In genomic region chr9:91377873-91378150, GRCm38 (mm10) we compare ENCODE assay signal across 12 mouse cellular contexts. TPM values are rescaled to one million over a fixed set of nuclear protein-coding genes. Genes with fewer than 3 reads are reported as not detected.
DNase-seq lines count a peak whose midpoint lies in the region; ATAC-seq and TF ChIP-seq lines count a peak whose summit lies in the region.
"Had no signal": no experiment of that assay in that cellular context is flagged by ENCODE, and none has a peak within 500 bp of the region (broad histone marks: within the 10 kb centered on the region; RNA-seq: fewer than 3 reads in every experiment).

No protein-coding gene starts in this region.

- under 1% methylated on average over 16 of the region's 16 CpGs for WGBS in embryonic facial prominence, embryonic 14.5 days
- 2% methylated on average over 16 of the region's 16 CpGs for WGBS in hindbrain, postnatal 0 days
- WGBS in olfactory bulb, adult 2 months: under 1% methylated on average over 16 of the region's 16 CpGs

- no peaks in the 10 kb centered on the region for H3K36me3 ChIP-seq in embryonic facial prominence, embryonic 14.5 days (ENCODE audit: control insufficient read depth, insufficient read depth, low read length)
- no peaks in the 10 kb centered on the region for H3K36me3 ChIP-seq in hindbrain, postnatal 0 days (ENCODE audit: insufficient read depth, low read length)

- TF ChIP-seq CTCF in hindbrain, postnatal 0 days (IDR thresholded peaks at IDR 0.05; ENCODE audit: low read depth): no peak
- no peak for TF ChIP-seq CTCF in olfactory bulb, adult 2 months (IDR thresholded peaks at IDR 0.05; ENCODE audit: insufficient read depth, low read depth, low read length)

- peak overlapping the region; percentile 8; the same call in 1 of the 2 replicates for H3K4me3 ChIP-seq in embryonic facial prominence, embryonic 14.5 days (ENCODE audit: low read depth, low read length)
- peak overlapping the region; percentile 47 for H3K4me3 ChIP-seq in hindbrain, postnatal 0 days (ENCODE audit: low read length)
- peak overlapping the region; percentile 31; the same call in 1 of the 2 replicates for H3K4me3 ChIP-seq in olfactory bulb, adult 2 months (ENCODE audit: insufficient read depth, low read depth, low read length)

- no peak for ATAC-seq in embryonic facial prominence, embryonic 14.5 days (ENCODE audit: low read depth)
- ATAC-seq in hindbrain, postnatal 0 days: peak; percentile 61

- H3K27me3 ChIP-seq in embryonic facial prominence, embryonic 14.5 days (replicated peaks; ENCODE audit: control insufficient read depth, insufficient read depth, low read length): peaks cover 100% of the 10 kb centered on the region
- peaks cover 27% of the 10 kb centered on the region for H3K27me3 ChIP-seq in hindbrain, postnatal 0 days (ENCODE audit: insufficient read depth, low read length)

- H3K4me1 ChIP-seq in embryonic facial prominence, embryonic 14.5 days (ENCODE audit: control insufficient read depth, insufficient read depth, low read length): peaks cover 7% of the 10 kb centered on the region; the same call in 1 of the 2 replicates
- peaks cover 7% of the 10 kb centered on the region; the same call in 1 of the 2 replicates for H3K4me1 ChIP-seq in hindbrain, postnatal 0 days (ENCODE audit: insufficient read depth, low read length)
- H3K4me1 ChIP-seq in olfactory bulb, adult 2 months (ENCODE audit: control insufficient read depth, insufficient read depth, low read length): peaks cover 16% of the 10 kb centered on the region

- H3K9ac ChIP-seq in embryonic facial prominence, embryonic 14.5 days (ENCODE audit: low read depth, low read length): no peak overlapping the region
- H3K9ac ChIP-seq in hindbrain, postnatal 0 days (replicated peaks; ENCODE audit: low read length): peak overlapping the region; percentile 82

- no peak overlapping the region; the same call in 1 of the 2 replicates for H3K27ac ChIP-seq in embryonic facial prominence, embryonic 14.5 days (replicated peaks; ENCODE audit: low read depth, low read length)
- peak overlapping the region; percentile 98 for H3K27ac ChIP-seq in hindbrain, postnatal 0 days
- peak overlapping the region; percentile 52 for H3K27ac ChIP-seq in olfactory bulb, adult 2 months (ENCODE audit: insufficient read depth, low read depth, low read length)

- peak overlapping the region; percentile 36; the same call in 1 of the 2 replicates for H3K4me2 ChIP-seq in embryonic facial prominence, embryonic 14.5 days (ENCODE audit: low read depth, low read length)
- H3K4me2 ChIP-seq in hindbrain, postnatal 0 days (ENCODE audit: low read depth, low read length): peak overlapping the region; percentile 65

- H3K9me3 ChIP-seq in embryonic facial prominence, embryonic 14.5 days (ENCODE audit: control insufficient read depth, low read length): no peaks in the 10 kb centered on the region
- no peaks in the 10 kb centered on the region for H3K9me3 ChIP-seq in hindbrain, postnatal 0 days (ENCODE audit: low read length)

- DNase-seq in embryo, embryonic 10 days (ENCODE audit: low spot score): peak; percentile 74
- DNase-seq in embryo, embryonic 9.5 days (ENCODE audit: extremely low spot score): no peak
- no peak for DNase-seq in embryonic facial prominence, embryonic 14.5 days (ENCODE audit: low spot score)
- peak; percentile 89 for DNase-seq in hindbrain, postnatal 0 days (ENCODE audit: low spot score)
- no peak for DNase-seq in heart, adult 8-10 months (ENCODE audit: low spot score)
- no peak for DNase-seq in gastrocnemius, adult 18-20 months (ENCODE audit: low spot score)
- DNase-seq in urinary bladder, postnatal 14 days (ENCODE audit: low spot score): no peak
- DNase-seq: adrenal gland, adult 2 months; lung, adult 18-20 months had no signal

- TF ChIP-seq POLR2A in olfactory bulb, adult 2 months (IDR thresholded peaks at IDR 0.05; ENCODE audit: insufficient read depth, low read depth, low read length): no peak

RNA-seq across cellular contexts. Expression of gene Zic1, which starts 12.2 kb away (rescaled TPM):
- polyA plus RNA-seq in embryonic facial prominence, embryonic 14.5 days (2014; fragmentation: Nextera tagmentation; extraction: Ambion mirVana): 2.7 and 2.8 TPM in 2 replicates
- total RNA-seq in hindbrain, postnatal 0 days (2014; rRNA removed): 281 and 342 TPM in 2 replicates
- polyA plus RNA-seq in hindbrain, postnatal 0 days (2015; fragmentation: Nextera tagmentation; extraction: Ambion mirVana): 19.7 and 21.5 TPM in 2 replicates
- polyA plus RNA-seq in olfactory bulb, adult 2 months (2012; ENCODE audit: insufficient read depth, insufficient read length, low replicate concordance, missing spikeins): not detected in 2 replicates
- under 1 TPM in 1 of 4 experiments, not detected in 3; 0.06 TPM for total RNA-seq in heart, adult 8-10 months (2022)
- total RNA-seq in gastrocnemius, adult 18-20 months (2021): 1 to 10 TPM; 1.8 to 3.3 TPM
- total RNA-seq: adrenal gland, adult 2 months; MEL had no signal
- polyA plus RNA-seq: gonadal fat pad, adult 2 months had no signal

RNA-seq across cellular contexts. Expression of gene Zic4, which starts 15.6 kb away (rescaled TPM):
- 7.6 and 9.7 TPM in 2 replicates for polyA plus RNA-seq in embryonic facial prominence, embryonic 14.5 days (2014; fragmentation: Nextera tagmentation; extraction: Ambion mirVana)
- 107 and 144 TPM in 2 replicates for total RNA-seq in hindbrain, postnatal 0 days (2014; rRNA removed)
- 51.0 and 58.2 TPM in 2 replicates for polyA plus RNA-seq in hindbrain, postnatal 0 days (2015; fragmentation: Nextera tagmentation; extraction: Ambion mirVana)
- not detected in 2 replicates for polyA plus RNA-seq in olfactory bulb, adult 2 months (2012; ENCODE audit: insufficient read depth, insufficient read length, low replicate concordance, missing spikeins)
- not detected for total RNA-seq in heart, adult 8-10 months (2022)
- under 1 TPM in 1 of 2 experiments, not detected in 1; 0.17 TPM for total RNA-seq in gastrocnemius, adult 18-20 months (2021)
- total RNA-seq: adrenal gland, adult 2 months; MEL had no signal
- polyA plus RNA-seq: adrenal gland, adult 2 months; gonadal fat pad, adult 2 months had no signal

Comparison
In these comparisons a context has a peak if more than half of its experiments do, and no peak if none do; other contexts are left out.
1. DNase-seq: peak in embryo, embryonic 10 days (single experiment) and hindbrain, postnatal 0 days (single experiment); none in embryo, embryonic 9.5 days (single experiment), embryonic facial prominence, embryonic 14.5 days (single experiment), heart, adult 8-10 months (single experiment), gastrocnemius, adult 18-20 months (single experiment) and urinary bladder, postnatal 14 days (single experiment).
2. RNA of gene Zic1, which starts 12.2 kb away (total RNA-seq): 281 to 342 TPM in hindbrain, postnatal 0 days; 1.8 to 3.3 TPM in gastrocnemius, adult 18-20 months and 0.06 TPM in heart, adult 8-10 months; every median in the first group is over 10 times any median in the second.
3. RNA of gene Zic4, which starts 15.6 kb away (total RNA-seq): 107 to 144 TPM in hindbrain, postnatal 0 days; 0.17 TPM in gastrocnemius, adult 18-20 months and not detected in heart, adult 8-10 months; every median in the first group is over 10 times any median in the second.
4. Peak in every context shown above with its lines, with median percentiles within 50 percentile points of each other: H3K4me3 ChIP-seq.